Mouse (Mus musculus) neural tube, embryonic 15.5 days (tissue): ENCODE data around the gene Slc46a1. TPM values are rescaled to one million over a fixed set of nuclear protein-coding genes. Genes with fewer than 3 reads are reported as not detected.

Experiments
- ATAC-seq: fragments of 200-750 bp; cut with Nextera tagmentation; 2 replicates; pipeline ENCODE4 v1.8.0; 2017; ENCODE audit warnings: mild to moderate bottlenecking, moderate TSS enrichment, moderate library complexity; ENCODE audit not compliant: low FRiP score
- H3K27ac ChIP-seq: fragments of 300-500 bp; sonication (generic); replicated peaks from 2 replicates; pipeline ENCODE4 v1.5.1; 2015; ENCODE audit warnings: mild to moderate bottlenecking, inconsistent platforms
- H3K27me3 ChIP-seq: fragments of 300-500 bp; sonication (generic); replicated peaks from 2 replicates; pipeline ENCODE4 v1.6.1; 2015; ENCODE audit warnings: inconsistent platforms
- H3K36me3 ChIP-seq: fragments of 300-500 bp; sonication (generic); 2 replicates; pipeline ENCODE4 v1.6.1; 2015; ENCODE audit warnings: inconsistent platforms
- H3K4me1 ChIP-seq: fragments of 300-500 bp; sonication (generic); 2 replicates; pipeline ENCODE4 v1.6.1; 2015; ENCODE audit warnings: inconsistent platforms
- H3K4me2 ChIP-seq: fragments of 300-500 bp; sonication (generic); 2 replicates; pipeline ENCODE4 v1.6.1; 2015; ENCODE audit warnings: inconsistent platforms, mild to moderate bottlenecking, moderate library complexity
- H3K4me3 ChIP-seq: fragments of 300-500 bp; sonication (generic); replicated peaks from 2 replicates; pipeline ENCODE4 v1.5.1; 2015; ENCODE audit warnings: mild to moderate bottlenecking, inconsistent platforms
- H3K9ac ChIP-seq: fragments of 300-500 bp; sonication (generic); replicated peaks from 2 replicates; pipeline ENCODE4 v1.6.1; 2015; ENCODE audit warnings: mild to moderate bottlenecking, inconsistent platforms
- H3K9me3 ChIP-seq: fragments of 300-500 bp; sonication (generic); replicated peaks from 2 replicates; pipeline ENCODE4 v1.6.1; 2016; ENCODE audit warnings: inconsistent platforms
- WGBS: fragments of 180-500 bp; shearing (Covaris S2); methylation state at CpG from one replicate; pipeline ENCODE4 v1.1.7; 2015; ENCODE audit warnings: mixed read lengths; 5-methylcytosine and 5-hydroxymethylcytosine counted together
- polyA plus RNA-seq: library from polyadenylated mRNA; unstranded; fragments of >200 nt; fragmentation: Nextera tagmentation; extraction: Ambion mirVana; gene quantifications from 2 replicates; pipeline ENCODE4 v1.2.1, GENCODE M21; 2015

Gene Slc46a1
- polyA plus RNA-seq, 1 experiment from 2014 or later = 26.0 TPM

DNA sequence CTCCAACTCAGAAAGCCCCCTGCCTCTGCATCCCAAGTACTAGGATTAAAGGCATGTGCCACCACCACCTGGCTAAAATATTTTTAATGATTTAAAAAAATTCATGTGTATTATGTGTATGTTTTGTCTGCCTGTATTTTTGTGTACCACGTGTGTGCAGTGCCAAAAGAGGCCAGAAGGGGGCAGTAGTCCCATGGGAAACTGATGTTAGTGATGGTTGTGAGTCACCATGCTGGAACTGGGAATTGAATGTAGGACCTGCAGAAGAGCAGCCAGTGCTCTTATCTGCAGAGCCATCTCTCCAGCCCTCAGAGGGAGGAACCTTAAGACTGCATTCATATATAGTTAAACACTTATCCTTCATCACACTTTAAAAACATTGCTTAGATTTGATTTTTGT, 3.6 kb upstream of the Slc46a1 start:
- 66% methylated on average over 1 of the region's 1 CpGs for WGBS
- ATAC-seq = no peak

DNA sequence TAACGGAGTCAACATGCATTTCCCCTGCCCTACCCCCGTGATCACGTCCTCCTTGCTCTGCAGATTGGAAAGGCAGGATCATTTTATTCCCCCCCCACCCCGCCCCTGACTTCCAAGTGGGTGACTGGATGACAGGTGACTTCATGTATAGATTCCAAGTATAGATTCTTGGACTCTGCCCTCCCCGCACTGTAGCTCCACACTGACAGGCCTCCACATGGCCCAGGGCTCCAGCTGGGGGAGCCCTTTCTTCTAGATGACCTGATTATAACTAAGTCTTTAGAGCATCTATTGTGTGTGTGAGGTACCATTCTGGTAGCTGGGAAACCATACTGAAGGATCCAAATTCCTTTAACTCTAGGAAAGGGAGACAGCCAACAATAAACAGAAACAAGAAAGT, 2.8 kb upstream of the Slc46a1 start:
- WGBS = 85% methylated on average over 5 of the region's 5 CpGs
- ATAC-seq = no peak
- H3K27me3 ChIP-seq = no peaks in the 10 kb centered on the region
- H3K4me3 ChIP-seq = no peak overlapping the region
- no peak overlapping the region for H3K27ac ChIP-seq
- peaks cover 18% of the 10 kb centered on the region for H3K4me1 ChIP-seq
- no peak overlapping the region for H3K4me2 ChIP-seq
- H3K36me3 ChIP-seq = no peaks in the 10 kb centered on the region
- no peaks in the 10 kb centered on the region; the same call in 1 of the 2 replicates for H3K9me3 ChIP-seq
- H3K9ac ChIP-seq = no peak overlapping the region

More for the DNA sequence above, 3.6 kb upstream of the Slc46a1 start:
- Histone ChIP-seq H3K36me3 (no peaks in the 10 kb centered on the region), H3K27ac (no peak overlapping the region), H3K9ac (no peak overlapping the region), H3K9me3 (no peaks in the 10 kb centered on the region; the same call in 1 of the 2 replicates), H3K27me3 (no peaks in the 10 kb centered on the region), H3K4me2 (no peak overlapping the region), H3K4me3 (no peak overlapping the region), H3K4me1 (peaks cover 15% of the 10 kb centered on the region)

DNA sequence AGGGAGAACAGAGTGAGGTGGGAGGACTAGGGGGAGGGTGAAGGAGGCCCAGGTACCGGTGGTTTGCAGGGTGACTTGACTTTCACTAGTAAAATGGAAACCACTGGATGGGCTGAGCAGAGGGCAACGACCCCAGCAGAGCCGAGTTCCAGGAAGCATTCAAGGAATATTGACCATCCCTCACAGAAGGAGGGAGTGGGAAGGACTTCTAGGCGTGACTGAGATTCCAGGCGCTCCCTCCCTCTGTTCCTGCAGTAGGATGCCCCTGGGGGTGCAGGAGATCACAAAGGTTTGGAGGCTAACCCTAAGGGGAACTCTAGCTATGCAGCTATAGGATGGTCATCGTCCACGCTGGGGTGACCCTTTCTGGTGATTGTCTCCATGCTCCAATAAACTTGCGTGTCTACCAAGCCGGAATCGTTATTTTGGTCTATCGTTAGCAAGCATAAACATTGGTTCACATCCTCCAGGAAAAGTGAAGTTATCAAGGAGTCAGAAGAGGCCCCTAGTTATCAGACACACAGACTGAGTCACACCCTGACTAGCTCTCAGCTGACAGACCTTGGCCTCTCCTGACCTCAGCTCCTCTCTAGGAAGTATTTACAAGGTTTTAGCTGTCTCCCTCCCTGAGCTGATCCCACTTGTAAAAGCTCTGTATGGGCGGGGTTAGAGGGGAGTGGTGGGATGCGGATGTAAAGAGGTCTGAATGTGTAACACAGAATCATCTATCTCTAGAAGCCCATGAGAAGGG, 2.0 kb upstream of the Slc46a1 start:
- H3K4me3 ChIP-seq = no peak overlapping the region
- H3K9ac ChIP-seq = no peak overlapping the region
- H3K4me2 ChIP-seq = no peak overlapping the region
- 69% methylated on average over 13 of the region's 13 CpGs for WGBS
- no peaks in the 10 kb centered on the region; the same call in 1 of the 2 replicates for H3K9me3 ChIP-seq
- H3K27me3 ChIP-seq = no peaks in the 10 kb centered on the region
- no peak for ATAC-seq
- H3K36me3 ChIP-seq = no peaks in the 10 kb centered on the region
- peaks cover 18% of the 10 kb centered on the region for H3K4me1 ChIP-seq
- no peak overlapping the region for H3K27ac ChIP-seq

DNA sequence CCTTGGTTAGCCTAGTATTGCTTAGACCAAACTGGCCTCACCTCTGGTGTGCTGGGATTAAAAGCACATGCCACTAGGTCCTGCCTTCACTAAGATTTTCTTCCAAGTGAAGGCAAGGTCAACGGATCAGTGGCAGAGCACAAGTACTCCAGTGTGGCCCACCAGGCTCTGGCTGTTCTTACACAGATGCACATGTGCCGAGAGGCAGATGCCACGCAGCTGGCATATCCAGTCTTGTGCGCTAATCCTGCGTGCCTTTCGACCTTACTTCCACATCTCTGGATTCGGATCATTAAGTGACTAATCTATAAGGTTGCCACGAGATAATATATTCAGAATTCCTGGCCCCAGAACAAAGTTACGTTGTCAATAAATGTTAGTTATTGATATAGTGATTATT, 381 bp upstream of the Slc46a1 start:
- Histone ChIP-seq H3K4me2 (peak overlapping the region; percentile 89), H3K27me3 (no peaks in the 10 kb centered on the region), H3K9me3 (no peaks in the 10 kb centered on the region; the same call in 1 of the 2 replicates), H3K4me1 (peaks cover 18% of the 10 kb centered on the region), H3K4me3 (peak overlapping the region; percentile 73), H3K36me3 (no peaks in the 10 kb centered on the region), H3K27ac (peak overlapping the region; percentile 95), H3K9ac (peak overlapping the region; percentile 83; the same call in 1 of the 2 replicates)
- no peak for ATAC-seq
- 28% methylated on average over 9 of the region's 9 CpGs for WGBS

DNA sequence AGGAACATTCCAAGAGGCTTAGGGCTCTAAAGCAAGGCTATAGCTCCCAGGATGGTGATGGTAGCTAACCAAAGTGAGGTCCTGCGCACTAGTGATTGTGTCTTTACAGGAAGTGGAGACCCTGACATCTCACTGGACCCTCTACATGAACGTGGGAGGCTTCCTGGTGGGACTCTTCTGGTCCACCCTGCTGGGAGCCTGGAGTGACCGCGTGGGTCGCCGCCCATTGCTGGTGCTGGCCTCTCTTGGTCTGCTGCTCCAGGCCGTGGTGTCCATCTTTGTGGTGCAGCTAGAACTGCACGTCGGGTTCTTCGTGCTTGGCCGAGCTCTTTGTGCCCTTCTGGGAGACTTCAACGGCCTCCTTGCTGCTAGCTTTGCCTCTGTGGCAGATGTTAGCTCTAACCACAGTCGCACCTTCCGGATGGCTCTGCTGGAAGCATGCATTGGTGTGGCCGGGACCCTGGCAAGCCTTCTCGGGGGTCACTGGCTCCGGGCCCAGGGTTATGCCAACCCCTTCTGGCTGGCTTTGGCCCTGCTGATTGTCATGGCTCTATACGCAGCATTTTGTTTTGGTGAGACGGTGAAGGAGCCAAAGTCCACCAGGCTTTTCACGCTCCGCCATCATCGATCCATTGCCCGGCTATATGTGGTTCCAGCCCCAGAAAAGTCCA, 880 bp downstream of the Slc46a1 start:
- Histone ChIP-seq H3K9me3 (no peaks in the 10 kb centered on the region; the same call in 1 of the 2 replicates), H3K27me3 (no peaks in the 10 kb centered on the region), H3K4me2 (peak overlapping the region; percentile 89), H3K27ac (peak overlapping the region; percentile 95), H3K36me3 (0 out of 2 replicates have a peak, but pooled peaks cover under 1% of the 10 kb centered on the region), H3K4me3 (peak overlapping the region; percentile 73), H3K4me1 (peaks cover 18% of the 10 kb centered on the region), H3K9ac (peak overlapping the region; percentile 83)
- 52% methylated on average over 23 of the region's 23 CpGs for WGBS
- ATAC-seq = peak; percentile 19; the same call in 1 of the 2 replicates

DNA sequence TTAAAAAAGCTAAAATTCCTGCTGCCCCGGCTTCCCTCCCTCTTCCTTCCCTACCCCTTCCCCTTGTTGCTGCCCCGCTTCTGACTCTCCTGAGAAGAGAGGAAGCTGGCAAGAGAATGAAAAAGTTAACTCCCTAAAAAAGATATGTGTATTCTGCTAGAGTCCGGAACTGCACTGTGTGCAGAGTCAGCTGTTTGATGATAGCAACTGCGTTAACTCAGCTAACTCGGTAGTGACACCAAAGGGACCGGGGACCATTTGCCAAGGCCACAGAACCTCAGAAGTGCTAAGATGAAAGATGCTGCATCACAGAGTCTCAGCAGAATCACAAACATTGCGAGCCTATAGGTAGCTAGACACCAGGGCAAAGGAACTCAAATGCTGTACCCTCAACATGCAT, 2.0 kb downstream of the Slc46a1 start:
- H3K4me1 ChIP-seq = peaks cover 18% of the 10 kb centered on the region
- no peak overlapping the region for H3K4me3 ChIP-seq
- no peak overlapping the region for H3K27ac ChIP-seq
- H3K27me3 ChIP-seq = no peaks in the 10 kb centered on the region
- H3K4me2 ChIP-seq = no peak overlapping the region
- no peak for ATAC-seq
- no peak overlapping the region for H3K9ac ChIP-seq
- H3K9me3 ChIP-seq = no peaks in the 10 kb centered on the region
- H3K36me3 ChIP-seq = 0 out of 2 replicates have a peak, but pooled peaks cover 7% of the 10 kb centered on the region
- whole genome bisulfite sequencing = 85% methylated on average over 7 of the region's 7 CpGs

DNA sequence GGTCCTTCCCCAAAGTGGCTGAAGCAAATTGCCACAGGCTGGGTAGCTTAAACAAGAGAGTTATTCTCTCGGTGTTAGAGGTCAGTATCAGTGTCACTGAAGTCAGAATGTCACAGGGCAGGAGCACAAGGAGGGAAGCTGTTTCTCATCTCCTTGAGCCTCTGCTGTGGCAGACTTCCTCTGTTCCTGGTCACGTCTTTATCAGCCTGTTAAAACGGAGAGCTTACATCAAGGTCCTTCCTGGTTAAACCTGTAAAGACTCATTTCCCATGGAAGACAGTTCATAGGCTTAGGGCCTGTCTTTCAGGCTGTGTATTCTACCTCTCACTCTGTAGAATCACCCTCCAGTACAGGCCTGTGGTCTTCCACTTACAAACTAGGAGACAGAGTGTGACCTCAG, 2.4 kb downstream of the Slc46a1 start:
- no peak for ATAC-seq

DNA sequence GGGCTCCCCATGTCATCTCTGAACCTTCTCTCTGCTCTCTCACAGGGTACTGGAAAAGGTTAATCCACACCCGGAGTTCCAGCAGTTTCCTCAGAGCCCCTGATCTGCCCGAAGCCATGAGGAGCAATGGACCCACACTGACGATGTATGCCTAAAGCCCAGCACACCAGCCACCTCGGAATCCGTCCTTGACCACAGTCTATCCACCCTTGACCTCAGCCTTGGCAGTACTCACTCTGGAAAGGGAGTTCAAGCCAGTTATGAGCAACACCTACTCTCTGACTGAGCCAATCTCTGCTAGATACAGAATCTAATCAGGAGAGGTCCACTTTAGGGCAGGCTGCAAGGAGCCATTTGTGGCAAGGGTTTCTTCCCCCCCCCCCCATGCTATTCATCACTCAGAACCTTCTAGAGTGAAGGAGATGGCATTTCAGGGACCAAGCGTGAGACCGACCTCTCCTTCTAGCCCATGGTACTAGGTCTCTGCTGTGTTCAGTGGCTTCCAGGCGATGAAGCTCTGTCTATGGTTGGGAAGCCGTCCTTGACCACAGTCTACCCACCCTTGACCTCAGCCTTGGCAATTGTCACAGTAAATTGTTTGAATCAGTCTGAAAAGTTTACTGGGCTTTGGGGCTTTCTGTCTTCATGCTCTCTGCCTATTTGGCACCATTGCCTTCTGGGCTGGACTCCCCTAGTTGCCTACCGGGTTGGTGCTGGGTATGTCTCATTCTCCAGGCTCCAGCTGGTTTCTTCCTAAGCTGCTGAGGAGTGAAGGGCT, 6.0 kb downstream of the Slc46a1 start:
- Histone ChIP-seq H3K4me2 (no peak overlapping the region), H3K9ac (no peak overlapping the region), H3K27ac (no peak overlapping the region), H3K4me1 (peaks cover 6% of the 10 kb centered on the region), H3K9me3 (no peaks in the 10 kb centered on the region), H3K27me3 (no peaks in the 10 kb centered on the region), H3K4me3 (no peak overlapping the region), H3K36me3 (peaks cover 34% of the 10 kb centered on the region)
- 93% methylated on average over 10 of the region's 10 CpGs for whole genome bisulfite sequencing
- ATAC-seq = no peak

More for the DNA sequence above, 2.4 kb downstream of the Slc46a1 start:
- Histone ChIP-seq H3K27me3 (no peaks in the 10 kb centered on the region), H3K9me3 (no peaks in the 10 kb centered on the region), H3K4me3 (no peak overlapping the region), H3K27ac (no peak overlapping the region), H3K36me3 (peaks cover 11% of the 10 kb centered on the region; the same call in 1 of the 2 replicates), H3K4me1 (peaks cover 18% of the 10 kb centered on the region), H3K9ac (no peak overlapping the region), H3K4me2 (no peak overlapping the region)
- 71% methylated on average over 3 of the region's 3 CpGs for WGBS

DNA sequence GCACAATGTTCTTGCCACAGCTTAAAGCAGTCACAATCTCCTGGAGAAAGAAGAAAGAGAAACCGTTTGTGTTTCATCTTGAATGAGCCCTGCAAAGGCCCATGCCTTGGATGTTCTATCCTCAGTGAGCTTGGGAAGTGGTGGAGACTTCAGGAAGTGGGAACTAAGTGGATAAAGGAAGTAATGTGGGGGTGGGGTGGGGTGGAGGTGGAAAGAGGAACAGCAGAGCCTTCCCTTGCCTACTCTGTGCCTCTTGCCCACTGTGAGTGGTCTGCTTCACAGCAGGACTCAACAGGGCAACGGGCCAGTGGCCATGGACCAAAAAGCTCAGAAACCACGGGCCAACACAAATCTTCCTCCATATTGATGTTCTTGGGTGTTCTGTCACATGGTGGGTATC, 9.8 kb downstream of the Slc46a1 start:
- H3K9ac ChIP-seq = no peak overlapping the region
- H3K4me1 ChIP-seq = no peaks in the 10 kb centered on the region
- 69% methylated on average over 3 of the region's 3 CpGs for WGBS
- peaks cover 52% of the 10 kb centered on the region for H3K36me3 ChIP-seq
- no peak overlapping the region for H3K27ac ChIP-seq
- no peaks in the 10 kb centered on the region for H3K9me3 ChIP-seq
- no peak overlapping the region for H3K4me3 ChIP-seq
- no peak for ATAC-seq
- H3K27me3 ChIP-seq = no peaks in the 10 kb centered on the region
- no peak overlapping the region for H3K4me2 ChIP-seq

DNA sequence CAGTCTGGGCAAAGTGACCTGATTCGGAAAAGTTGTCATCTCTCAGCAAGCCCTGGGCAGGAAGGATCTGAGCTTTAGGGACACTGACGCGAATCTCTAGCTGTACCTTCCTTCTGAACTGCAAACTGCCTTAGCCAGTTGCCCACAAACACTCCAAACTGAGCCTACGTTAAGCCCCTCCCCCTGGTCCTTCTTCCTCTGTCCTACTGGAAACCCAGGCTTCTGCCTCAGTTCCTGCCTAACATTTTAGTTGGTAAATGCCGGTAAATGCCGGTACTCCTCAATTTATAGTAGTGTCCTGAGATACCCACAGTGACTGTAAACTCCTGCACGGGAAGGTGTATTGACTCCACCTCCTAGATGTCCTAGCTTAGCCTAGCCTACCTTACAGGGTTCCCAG, 18.1 kb downstream of the Slc46a1 start:
- WGBS = 64% methylated on average over 7 of the region's 7 CpGs
- H3K36me3 ChIP-seq = peaks cover 71% of the 10 kb centered on the region

DNA sequence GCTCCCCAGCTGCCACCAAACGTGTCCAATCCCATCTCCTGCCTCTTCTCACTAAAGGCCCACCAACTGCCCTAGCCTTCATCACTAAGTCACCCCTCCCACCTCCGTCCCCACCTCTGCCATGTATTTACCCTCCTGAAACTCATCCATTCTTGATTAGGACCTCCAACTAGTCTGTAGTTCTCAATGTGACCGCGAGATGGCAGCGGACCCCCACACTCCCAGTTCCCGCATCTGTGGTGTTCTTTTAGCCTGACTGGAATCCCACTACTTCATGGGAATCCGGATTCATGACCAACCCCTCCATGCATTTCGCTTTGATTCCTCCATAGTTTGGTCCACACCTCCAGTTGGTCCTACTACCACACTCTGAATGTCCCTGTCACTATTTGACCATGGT, 22.7 kb downstream of the Slc46a1 start:
- peaks cover 11% of the 10 kb centered on the region for H3K4me1 ChIP-seq
- H3K9ac ChIP-seq = no peak overlapping the region
- no peak overlapping the region for H3K27ac ChIP-seq
- WGBS = 8% methylated on average over 8 of the region's 8 CpGs
- ATAC-seq = no peak
- no peak overlapping the region for H3K4me3 ChIP-seq
- H3K27me3 ChIP-seq = peaks cover 31% of the 10 kb centered on the region
- H3K4me2 ChIP-seq = no peak overlapping the region
- no peaks in the 10 kb centered on the region for H3K9me3 ChIP-seq
- H3K36me3 ChIP-seq = peaks cover 32% of the 10 kb centered on the region

More for the DNA sequence above, 18.1 kb downstream of the Slc46a1 start:
- H3K9ac ChIP-seq = no peak overlapping the region
- no peak overlapping the region for H3K27ac ChIP-seq
- no peak for ATAC-seq
- H3K4me3 ChIP-seq = no peak overlapping the region
- no peaks in the 10 kb centered on the region for H3K9me3 ChIP-seq
- no peaks in the 10 kb centered on the region for H3K4me1 ChIP-seq
- H3K27me3 ChIP-seq = peaks cover 13% of the 10 kb centered on the region
- no peak overlapping the region for H3K4me2 ChIP-seq
